Mouse (Mus musculus): ENCODE measurements around the gene Snap91. TPM values are rescaled to one million over a fixed set of nuclear protein-coding genes. Genes with fewer than 3 reads are reported as not detected.

The Snap91 gene
- total RNA-seq (2023), result not detected

DNA sequence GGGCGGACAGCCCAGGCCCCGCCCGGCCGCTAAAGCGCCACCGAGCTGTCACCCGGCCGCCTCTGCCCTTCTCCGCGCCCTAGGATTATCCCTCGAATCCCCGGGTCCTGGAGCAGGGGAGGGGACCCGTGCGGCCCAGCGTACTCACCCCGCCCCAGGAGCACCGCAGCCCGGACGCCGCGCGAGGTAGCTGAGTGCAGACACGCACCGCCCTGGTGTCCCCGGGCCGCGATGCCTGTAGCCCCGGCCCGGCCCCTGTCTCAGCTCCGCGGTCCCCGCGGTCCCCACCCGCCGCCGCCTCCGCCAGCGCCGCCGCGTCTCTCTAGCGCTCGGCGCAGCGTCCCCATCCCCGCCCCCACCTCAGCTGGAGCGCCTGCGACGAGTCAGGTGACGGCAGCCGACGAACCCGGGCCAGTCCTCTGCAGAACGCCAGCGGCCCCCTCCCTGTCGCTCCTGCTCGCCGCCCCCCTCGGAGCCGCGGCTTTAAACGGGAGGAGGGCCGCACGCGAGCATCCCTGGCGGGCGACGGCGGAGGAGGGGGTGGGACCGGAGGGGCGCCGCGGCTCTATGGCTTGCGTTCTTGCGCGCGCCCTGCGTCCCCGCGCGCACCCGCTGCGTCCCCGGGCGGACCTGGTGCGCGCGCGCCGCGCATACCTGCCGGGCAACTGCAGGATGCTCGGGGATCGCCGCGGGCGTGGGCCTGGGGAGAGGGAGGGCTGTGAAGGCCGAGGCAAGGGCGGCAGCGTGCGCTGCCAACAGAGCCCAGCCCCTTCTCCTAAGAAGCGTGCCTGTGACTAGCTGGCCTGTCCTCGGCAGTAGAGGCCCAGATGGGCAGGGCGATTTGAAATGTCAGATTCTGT is at the start of gene Snap91:
Gene Snap91 (minus strand): TSS at position 542 of the 860 bp plus-strand sequence.

DNA sequence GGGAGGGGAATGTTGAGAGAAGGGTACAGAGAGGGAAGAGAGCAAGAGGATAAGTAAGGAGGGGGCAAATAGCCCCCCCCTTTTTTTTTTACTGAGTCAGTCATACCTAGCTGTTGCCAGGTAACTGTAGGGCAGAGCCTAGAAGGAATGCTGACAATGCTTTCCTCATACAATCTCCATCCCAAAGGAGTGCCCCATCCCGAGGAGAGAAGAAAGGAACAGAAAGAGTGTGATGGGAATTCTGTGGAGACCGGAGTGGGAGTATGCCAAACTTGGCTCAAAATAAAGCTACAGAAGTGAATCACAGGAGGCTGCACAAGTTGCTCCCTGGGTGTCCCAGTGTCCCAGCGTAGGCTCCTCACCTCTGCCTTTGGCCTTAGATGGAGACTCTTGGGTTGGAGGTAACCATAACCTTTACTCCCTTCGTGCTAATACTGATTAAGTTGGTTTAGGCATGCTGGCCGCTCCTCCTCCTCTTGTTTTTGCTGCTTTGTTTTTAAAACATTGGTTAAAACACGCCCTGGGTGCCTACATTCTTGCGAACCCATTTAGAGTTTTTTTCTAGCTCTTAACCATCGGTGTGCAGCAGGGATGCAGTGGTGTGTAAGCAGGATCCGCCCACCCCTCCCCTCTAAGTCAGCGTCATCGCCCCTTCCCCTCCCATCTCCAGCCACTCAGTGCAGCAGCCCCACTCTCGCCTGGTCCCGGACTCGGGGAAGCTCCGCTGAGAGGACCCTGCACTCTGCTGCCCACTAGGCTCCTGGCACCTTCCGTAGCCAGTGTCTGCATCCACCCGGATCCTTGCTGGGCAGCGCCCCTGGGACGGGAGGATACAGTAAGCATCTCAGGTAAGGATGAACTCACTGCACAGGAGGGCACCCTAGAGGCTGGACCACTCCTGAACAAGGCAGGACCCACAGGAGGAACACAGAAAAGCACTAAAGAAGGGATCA is 137.2 kb downstream of the Snap91 start, which contains the start of gene Prss35:
Gene Prss35 (plus strand): TSS at position 691 of the 953 bp plus-strand sequence.

Other genes with a start within 250 kb of the Snap91 start
- gene Me1, start 184.7 kb downstream of the Snap91 start, total RNA-seq (2023), result not detected
- under 1 TPM in 1 of 2 experiments, not detected in 1; 0.18 TPM for gene Prss35, start 137.0 kb downstream of the Snap91 start, total RNA-seq (2023)
- gene Ripply2, start 134.9 kb upstream of the Snap91 start, total RNA-seq (2023), result not detected
- 10 to 100 TPM; 69.5 to 76.8 TPM for gene Cyb5r4, start 141.4 kb upstream of the Snap91 start, total RNA-seq (2023)